Mouse (Mus musculus) brain, embryonic 14.5 days (tissue): ENCODE data around the gene C2cd5.
A peak's percentile ranks its signal among the peaks of the same experiment; 100 is the strongest.

ENCODE experiments used
- CTCF ChIP-seq: fragments of 200-500 bp; IDR thresholded peaks from 2 replicates; pipeline ENCODE4 v1.5.1; 2012; ENCODE audit warnings: inconsistent platforms, mild to moderate bottlenecking, moderate library complexity, borderline replicate concordance; ENCODE audit not compliant: insufficient read depth, insufficient read length; ENCODE audit errors: extremely low read depth
- POLR2A ChIP-seq: fragments of 200-500 bp; IDR thresholded peaks from 2 replicates; pipeline ENCODE4 v1.6.1; 2012; ENCODE audit warnings: mild to moderate bottlenecking, inconsistent platforms, borderline replicate concordance; ENCODE audit not compliant: poor library complexity, insufficient read depth, insufficient read length, severe bottlenecking; ENCODE audit errors: extremely low read depth

- TF ChIP-seq POLR2A (no peak), CTCF (peak; percentile 26; the same call in 1 of the 2 replicates)
Measured at GRCm38 (mm10) chr6:143020647-143021046, 79.3 kb downstream of the C2cd5 start.
